Mouse (Mus musculus) brain, embryonic 14.5 days (tissue): ENCODE measurements at regions not wholly inside any gene's neighbourhood (a gene's known extent, or its start where the extent isn't known, plus 50 kb on each side); places are given as distances from the start of the nearest gene placed in this dataset.
A peak's percentile ranks its signal among the peaks of the same experiment; 100 is the strongest.

Experiments
- DNase-seq: peaks from one replicate; pipeline ENCODE4 v3.0.0-alpha.2; 2011; ENCODE audit warnings: low read depth
- CTCF ChIP-seq: fragments of 200-500 bp; IDR thresholded peaks from 2 replicates; pipeline ENCODE4 v1.5.1; 2012; ENCODE audit warnings: inconsistent platforms, mild to moderate bottlenecking, moderate library complexity, borderline replicate concordance; ENCODE audit not compliant: insufficient read depth, insufficient read length; ENCODE audit errors: extremely low read depth
- POLR2A ChIP-seq: fragments of 200-500 bp; IDR thresholded peaks from 2 replicates; pipeline ENCODE4 v1.6.1; 2012; ENCODE audit warnings: mild to moderate bottlenecking, inconsistent platforms, borderline replicate concordance; ENCODE audit not compliant: poor library complexity, insufficient read depth, insufficient read length, severe bottlenecking; ENCODE audit errors: extremely low read depth

DNA sequence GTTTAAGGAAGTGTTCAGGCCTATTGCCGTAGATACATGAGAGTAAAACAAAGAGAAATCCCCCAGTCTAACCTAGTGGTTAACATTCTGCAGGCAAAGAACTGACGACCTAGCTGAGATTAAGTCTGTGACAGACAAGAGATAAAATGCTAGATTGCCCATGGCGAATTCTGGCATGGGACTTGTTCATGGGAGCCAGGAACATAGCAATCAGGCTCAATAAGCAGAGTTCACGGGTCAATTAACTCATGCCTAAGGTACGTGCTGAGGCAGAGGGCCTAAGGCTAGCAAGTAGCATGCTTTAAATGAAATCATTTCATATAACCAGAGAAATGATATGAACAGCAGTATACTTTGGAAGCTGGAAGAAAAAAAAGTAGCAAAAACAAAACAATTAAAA, 1119.2 kb upstream of the Adgrl2 start:
- DNase-seq, result peak; percentile 32
- no peak for TF ChIP-seq CTCF
- no peak for TF ChIP-seq POLR2A

DNA sequence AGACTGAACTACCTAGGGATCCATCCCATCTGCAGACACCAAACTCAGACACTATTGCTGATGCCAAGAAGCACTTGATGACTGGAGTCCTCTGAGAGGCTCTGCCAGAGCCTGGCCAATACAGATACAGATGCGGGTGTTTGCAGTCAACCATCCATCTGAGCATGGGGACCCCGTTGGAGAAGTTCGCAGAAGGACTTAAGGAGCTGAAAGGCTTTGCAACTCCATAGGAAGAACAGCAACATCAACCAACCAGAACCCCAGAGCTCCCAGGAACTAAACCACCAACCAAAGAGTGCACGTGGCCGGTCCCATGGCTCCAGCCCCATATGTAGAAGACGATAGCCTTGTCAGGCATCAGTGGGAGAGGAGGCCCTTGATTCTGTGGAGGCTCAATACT, 1121.9 kb upstream of the Adgrl2 start:
- DNase-seq, result no peak
- no peak for TF ChIP-seq CTCF
- TF ChIP-seq POLR2A, result no peak

DNA sequence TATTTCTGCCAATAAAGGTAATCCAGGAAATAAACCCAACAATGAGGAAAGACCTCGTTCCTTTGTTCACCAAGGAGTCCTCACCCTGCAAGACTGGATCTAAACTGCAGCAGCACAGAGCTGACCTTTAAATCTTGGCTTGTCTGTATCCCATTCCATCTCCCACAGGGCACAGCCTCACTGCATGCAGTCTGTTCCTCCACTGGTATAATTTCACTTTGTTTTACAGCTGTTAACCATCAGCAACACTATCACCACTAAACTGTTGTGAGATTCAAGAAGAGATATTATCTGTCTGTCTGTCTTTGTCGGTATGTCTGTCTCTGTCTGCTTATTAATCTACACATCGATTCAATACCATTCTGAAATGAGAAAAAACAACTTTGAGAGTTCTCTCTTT, 1129.5 kb upstream of the Adgrl2 start:
- TF ChIP-seq CTCF, result no peak
- TF ChIP-seq POLR2A, result no peak

DNA sequence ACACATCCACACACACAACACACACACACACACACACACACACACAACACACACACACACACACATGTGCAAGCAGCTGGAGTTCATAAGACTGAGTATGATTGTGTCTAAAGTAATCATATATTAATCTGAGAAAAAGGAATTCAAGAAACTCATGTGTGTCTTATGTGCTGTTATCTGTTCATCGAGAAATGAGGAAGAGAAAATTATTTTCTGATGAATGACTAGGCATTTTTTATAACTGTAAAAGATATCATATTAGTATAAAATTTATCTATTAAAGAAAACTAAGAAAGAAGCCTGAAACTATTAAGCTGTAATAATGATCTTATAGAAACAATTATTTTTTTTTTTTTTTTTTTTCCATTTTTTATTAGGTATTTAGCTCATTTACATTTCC, 1156.3 kb upstream of the Adgrl2 start:
- TF ChIP-seq CTCF (no peak), POLR2A (no peak)
- no peak for DNase-seq

More for the DNA sequence above, 1129.5 kb upstream of the Adgrl2 start:
- no peak for DNase-seq

DNA sequence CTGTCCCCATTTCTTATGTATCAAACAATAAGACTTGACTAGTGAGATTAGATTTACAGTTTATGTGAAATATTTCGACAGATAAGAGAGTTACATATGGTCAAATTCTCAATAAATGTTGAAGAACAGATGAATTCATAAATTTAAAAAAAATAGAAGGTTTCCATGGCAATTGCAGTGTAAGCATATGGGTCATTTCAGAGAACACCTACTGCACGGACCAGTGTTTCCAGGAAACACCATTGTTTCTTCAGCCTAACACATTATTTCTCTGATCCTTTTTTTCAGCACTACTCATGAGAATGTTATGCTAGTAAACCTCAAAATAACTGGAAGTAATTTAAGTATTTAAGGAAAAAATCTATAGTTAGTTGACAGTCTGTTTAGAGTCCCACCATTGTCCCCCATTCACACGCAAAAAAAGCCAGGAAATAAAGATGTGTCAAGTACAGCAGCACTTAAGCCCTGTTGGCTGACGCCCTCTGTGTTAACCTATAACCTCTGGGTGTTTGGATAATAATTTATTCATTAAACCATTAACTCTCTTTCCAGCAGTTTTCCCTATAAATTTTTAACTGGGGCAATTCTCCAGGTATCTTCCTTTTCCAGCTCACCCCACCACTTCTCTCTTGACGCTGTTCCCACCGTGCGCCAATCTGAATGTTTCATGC, 1160.9 kb upstream of the Adgrl2 start:
- DNase-seq, result no peak
- TF ChIP-seq CTCF (no peak), POLR2A (no peak)

DNA sequence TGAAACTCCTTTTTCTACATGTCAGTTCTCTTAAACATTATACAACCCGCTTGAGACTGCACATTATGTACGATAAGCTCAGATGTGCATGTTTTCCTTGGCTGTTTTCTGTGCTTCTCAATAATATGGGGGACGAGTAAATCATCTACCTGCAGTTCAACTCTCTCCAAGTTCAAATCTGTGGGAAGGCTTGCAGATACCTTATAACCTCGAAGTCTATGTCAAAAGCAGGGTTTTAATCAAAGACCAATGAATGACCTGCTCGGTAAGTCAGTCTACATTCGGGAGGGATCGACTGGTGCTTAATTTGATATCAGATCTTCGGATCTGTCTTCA, 1161.4 kb upstream of the Adgrl2 start:
- TF ChIP-seq POLR2A, result no peak
- DNase-seq, result no peak

DNA sequence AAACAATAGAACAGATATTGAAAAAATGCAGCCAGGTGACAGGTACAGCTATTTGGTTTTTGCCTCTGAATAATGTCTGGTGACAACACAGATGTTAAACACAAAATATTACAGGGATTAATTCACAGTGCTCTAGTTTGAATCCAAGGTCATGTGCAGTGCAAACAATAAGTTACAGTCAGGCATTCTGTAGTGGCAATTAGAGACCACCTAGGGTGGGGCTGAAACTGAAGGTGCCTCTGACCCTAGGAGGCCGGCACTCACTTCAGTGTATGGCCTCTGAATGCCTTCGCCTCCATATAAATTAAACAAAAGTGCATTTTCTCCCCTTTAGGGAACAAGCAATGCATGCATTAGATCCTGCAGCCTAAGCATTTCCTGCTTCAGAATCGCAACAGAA, 1162.5 kb upstream of the Adgrl2 start:
- DNase-seq, result no peak
- TF ChIP-seq CTCF, result no peak
- no peak for TF ChIP-seq POLR2A

DNA sequence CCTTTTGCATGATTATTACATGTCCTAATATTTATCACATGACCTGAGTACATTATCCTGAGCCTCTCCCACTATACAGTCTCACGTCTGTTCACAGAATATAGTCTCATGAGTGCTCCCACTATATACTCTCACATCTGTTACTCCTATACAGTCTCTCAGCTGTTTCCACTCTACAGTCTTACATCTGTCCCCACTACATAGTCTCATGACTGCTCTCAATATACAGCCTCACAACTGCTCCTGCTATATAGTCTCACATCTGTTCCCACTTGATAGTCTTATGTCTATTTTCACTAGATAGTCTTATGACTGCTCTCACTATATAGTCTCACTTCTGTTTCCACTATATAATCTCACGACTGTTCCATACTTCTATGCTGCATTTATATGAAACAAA, 1195.5 kb upstream of the Adgrl2 start:
- no peak for DNase-seq
- TF ChIP-seq POLR2A (no peak), CTCF (no peak)

DNA sequence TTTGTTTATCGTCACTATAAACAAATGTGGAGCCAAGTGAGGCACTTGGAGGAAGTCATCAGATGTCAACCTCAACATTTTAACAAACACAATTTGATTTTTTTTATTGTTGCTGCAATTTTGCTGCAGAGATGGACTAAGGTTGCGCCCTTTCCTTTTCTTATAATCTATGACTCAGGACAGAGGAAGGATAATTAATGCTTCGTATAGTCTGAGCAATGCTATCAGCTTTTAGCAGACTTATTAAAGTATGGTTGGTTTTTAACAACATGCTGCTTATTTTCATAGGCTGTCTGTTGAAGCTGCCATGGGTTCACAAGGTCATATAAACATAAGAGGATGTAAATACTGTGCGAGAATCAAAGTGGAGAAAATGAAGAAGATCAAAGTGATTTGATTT, 1202.8 kb upstream of the Adgrl2 start:
- DNase-seq, result peak; percentile 3
- TF ChIP-seq CTCF, result no peak
- no peak for TF ChIP-seq POLR2A

DNA sequence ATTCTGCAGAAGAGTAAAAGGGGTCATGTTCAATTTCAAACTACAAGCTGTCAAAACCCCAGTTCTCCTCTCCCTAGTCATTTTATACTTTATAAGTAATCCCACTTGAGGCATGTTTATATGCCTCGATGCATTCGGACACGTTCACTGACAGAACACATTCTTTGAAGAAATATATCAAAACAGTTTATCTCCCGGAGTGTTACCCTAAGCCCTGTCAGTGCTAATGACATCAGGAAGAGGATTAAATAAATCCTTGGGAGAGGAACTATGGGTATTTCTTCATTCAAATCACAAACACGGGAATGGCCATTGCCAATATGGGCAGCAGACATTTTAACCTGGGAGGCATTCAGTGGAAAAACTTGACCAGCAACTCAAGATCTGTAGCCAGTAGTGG, 1208.1 kb upstream of the Adgrl2 start:
- TF ChIP-seq CTCF (no peak), POLR2A (no peak)
- peak; percentile 19 for DNase-seq

DNA sequence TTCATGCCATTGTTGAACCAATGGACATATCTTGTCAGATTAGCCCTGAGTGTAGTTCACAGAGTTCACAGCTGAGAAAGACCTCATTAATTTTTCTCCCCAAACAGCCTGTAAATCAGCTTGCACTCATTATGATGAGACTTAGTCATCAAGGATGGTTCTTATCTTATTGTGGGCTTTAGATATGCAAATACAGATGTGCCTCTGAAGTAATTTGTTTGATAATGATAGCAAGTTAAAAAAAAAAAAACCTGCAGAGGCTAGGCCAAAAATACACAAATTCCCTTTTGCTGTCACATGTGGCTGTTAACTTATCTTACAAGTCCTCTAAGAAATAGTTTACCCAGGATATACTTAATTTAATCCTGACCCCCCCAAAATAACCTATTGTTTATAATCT, 1215.5 kb upstream of the Adgrl2 start:
- no peak for TF ChIP-seq POLR2A
- no peak for TF ChIP-seq CTCF
- no peak for DNase-seq

DNA sequence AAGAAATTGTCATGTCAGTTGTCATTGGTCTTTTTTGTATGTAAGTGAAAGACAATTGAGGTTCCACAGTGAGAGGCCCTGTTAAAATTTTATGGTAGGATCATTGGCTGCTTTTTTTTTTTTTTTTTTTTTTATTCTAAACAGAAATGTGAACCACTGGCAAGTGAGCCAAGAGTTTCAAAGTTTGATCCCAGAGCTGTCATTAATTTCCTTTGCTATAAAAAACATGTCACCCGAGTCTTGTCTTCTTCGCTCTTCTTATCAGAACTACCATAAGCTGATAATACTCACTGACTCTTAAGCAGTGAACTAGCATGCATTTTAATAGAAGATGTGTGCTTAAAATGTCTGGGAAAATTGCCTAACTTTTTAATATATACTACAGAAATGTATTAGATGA, 1204.4 kb upstream of the Adgrl4 start:
- TF ChIP-seq CTCF, result no peak
- TF ChIP-seq POLR2A, result no peak
- DNase-seq, result no peak
